Mouse (Mus musculus) heart, postnatal 0 days (tissue): ENCODE results near the gene Rab4a.

ENCODE experiments used
- CTCF ChIP-seq: IDR thresholded peaks from 2 replicates; pipeline ENCODE4 v1.5.1; 2016; ENCODE audit warnings: antibody characterized with exemption, control low read depth, low read depth
- EP300 ChIP-seq: IDR thresholded peaks from 2 replicates; pipeline ENCODE4 v1.6.1; 2016; ENCODE audit warnings: antibody characterized with exemption, low read depth

- TF ChIP-seq CTCF (no peak), EP300 (no peak)
Measured at GRCm38 (mm10) chr8:123803639-123804038, 2.1 kb upstream of the Rab4a start.
